Mouse (Mus musculus): ENCODE results near the gene Efna5. TPM values are rescaled to one million over a fixed set of nuclear protein-coding genes. Genes with fewer than 3 reads are reported as not detected.

The Efna5 gene
- polyA plus RNA-seq, 1 experiment: 2.8 TPM

GRCm38 (mm10) chr17:62741702-62742101 is 139.4 kb downstream of the Efna5 start:
- no peaks in the 10 kb centered on the region for H3K27me3 ChIP-seq (ENCODE audit: control insufficient read depth, insufficient read depth, insufficient read length)
- no peak overlapping the region for H3K4me2 ChIP-seq (ENCODE audit: low read depth)
- H3K4me3 ChIP-seq: no peak overlapping the region
- TF ChIP-seq TCF3 (IDR thresholded peaks at IDR 0.05; ENCODE audit: insufficient read length, low read depth): no peak
- no peak for TF ChIP-seq MAX (IDR thresholded peaks at IDR 0.05; ENCODE audit: low read depth)
- TF ChIP-seq TCF12 (IDR thresholded peaks at IDR 0.05; ENCODE audit: insufficient read depth, poor library complexity, severe bottlenecking): no peak
- TF ChIP-seq USF1 (IDR thresholded peaks at IDR 0.05; ENCODE audit: low read depth): no peak
- TF ChIP-seq POLR2A (IDR thresholded peaks at IDR 0.05; ENCODE audit: insufficient read length, low read depth): no peak
- no peak for TF ChIP-seq POLR2AphosphoS2 (IDR thresholded peaks at IDR 0.05; ENCODE audit: insufficient read length, low read depth)
- TF ChIP-seq CEBPB (IDR thresholded peaks at IDR 0.05; ENCODE audit: insufficient read depth, poor library complexity, severe bottlenecking): no peak
- no peak for TF ChIP-seq MYOG (IDR thresholded peaks at IDR 0.05; ENCODE audit: control insufficient read depth in 1 of 3, insufficient read depth in 1 of 3, insufficient read length in 2 of 3, low read depth in 2 of 3)
- no peak for TF ChIP-seq MYOD1 (IDR thresholded peaks at IDR 0.05; ENCODE audit: control insufficient read depth in 1 of 3, insufficient read length in 2 of 3, low read depth in 2 of 3)
- TF ChIP-seq SRF (IDR thresholded peaks at IDR 0.05; ENCODE audit: control insufficient read depth, insufficient read length, low read depth): no peak
- no peak for TF ChIP-seq E2F4 (IDR thresholded peaks at IDR 0.05; ENCODE audit: insufficient read depth)
- TF ChIP-seq REST (IDR thresholded peaks at IDR 0.05; ENCODE audit: insufficient read depth, insufficient read length): no peak
- H3ac ChIP-seq (ENCODE audit: control insufficient read depth, insufficient read length): no peak overlapping the region
- H3K36me3 ChIP-seq (ENCODE audit: control insufficient read depth, insufficient read depth): no peaks in the 10 kb centered on the region
- H3K79me2 ChIP-seq (ENCODE audit: control insufficient read depth, insufficient read depth): no peaks in the 10 kb centered on the region

GRCm38 (mm10) chr17:62741020-62741419 is 140.1 kb downstream of the Efna5 start:
- Histone ChIP-seq H3K4me3 (no peak overlapping the region), H3K79me2 (ENCODE audit: control insufficient read depth, insufficient read depth) (no peaks in the 10 kb centered on the region), H3K36me3 (ENCODE audit: control insufficient read depth, insufficient read depth) (no peaks in the 10 kb centered on the region), H3ac (ENCODE audit: control insufficient read depth, insufficient read length) (no peak overlapping the region), H3K4me2 (ENCODE audit: low read depth) (no peak overlapping the region), H3K27me3 (ENCODE audit: control insufficient read depth, insufficient read depth, insufficient read length) (no peaks in the 10 kb centered on the region)
- TF ChIP-seq TCF3 (IDR thresholded peaks at IDR 0.05; ENCODE audit: insufficient read length, low read depth) (no peak), MAX (IDR thresholded peaks at IDR 0.05; ENCODE audit: low read depth) (no peak), E2F4 (IDR thresholded peaks at IDR 0.05; ENCODE audit: insufficient read depth) (no peak), USF1 (IDR thresholded peaks at IDR 0.05; ENCODE audit: low read depth) (no peak), REST (IDR thresholded peaks at IDR 0.05; ENCODE audit: insufficient read depth, insufficient read length) (no peak), CEBPB (IDR thresholded peaks at IDR 0.05; ENCODE audit: insufficient read depth, poor library complexity, severe bottlenecking) (no peak), POLR2A (IDR thresholded peaks at IDR 0.05; ENCODE audit: insufficient read length, low read depth) (no peak)

- H3K36me3 ChIP-seq (ENCODE audit: control insufficient read depth, insufficient read depth): no peaks in the 10 kb centered on the region
- no peaks in the 10 kb centered on the region for H3K79me2 ChIP-seq (ENCODE audit: control insufficient read depth, insufficient read depth)
- H3K27me3 ChIP-seq (ENCODE audit: control insufficient read depth, insufficient read depth, insufficient read length): no peaks in the 10 kb centered on the region
- no peak for TF ChIP-seq SRF (IDR thresholded peaks at IDR 0.05; ENCODE audit: control insufficient read depth, insufficient read length, low read depth)
- H3K4me3 ChIP-seq: no peak overlapping the region
- no peak overlapping the region for H3K4me2 ChIP-seq (ENCODE audit: low read depth)
- H3ac ChIP-seq (ENCODE audit: control insufficient read depth, insufficient read length): no peak overlapping the region
These were observed 141.1 kb downstream of the Efna5 start for GRCm38 (mm10) chr17:62739993-62740392.

GRCm38 (mm10) chr17:62737404-62737803 is 143.7 kb downstream of the Efna5 start:
- H3K4me2 ChIP-seq (ENCODE audit: low read depth): no peak overlapping the region
- H3K36me3 ChIP-seq (ENCODE audit: control insufficient read depth, insufficient read depth): no peaks in the 10 kb centered on the region
- H3K27me3 ChIP-seq (ENCODE audit: control insufficient read depth, insufficient read depth, insufficient read length): no peaks in the 10 kb centered on the region
- no peak for TF ChIP-seq MYOG (IDR thresholded peaks at IDR 0.05; ENCODE audit: control insufficient read depth in 1 of 3, insufficient read depth in 1 of 3, insufficient read length in 2 of 3, low read depth in 2 of 3)
- no peak for TF ChIP-seq REST (IDR thresholded peaks at IDR 0.05; ENCODE audit: insufficient read depth, insufficient read length)
- no peak for TF ChIP-seq MAX (IDR thresholded peaks at IDR 0.05; ENCODE audit: low read depth)
- no peak for TF ChIP-seq TCF12 (IDR thresholded peaks at IDR 0.05; ENCODE audit: insufficient read depth, poor library complexity, severe bottlenecking)
- TF ChIP-seq E2F4 (IDR thresholded peaks at IDR 0.05; ENCODE audit: insufficient read depth): no peak
- TF ChIP-seq USF1 (IDR thresholded peaks at IDR 0.05; ENCODE audit: low read depth): no peak
- no peak for TF ChIP-seq MYOD1 (IDR thresholded peaks at IDR 0.05; ENCODE audit: control insufficient read depth in 1 of 3, insufficient read length in 2 of 3, low read depth in 2 of 3)
- no peak for TF ChIP-seq POLR2AphosphoS2 (IDR thresholded peaks at IDR 0.05; ENCODE audit: insufficient read length, low read depth)
- TF ChIP-seq SRF (IDR thresholded peaks at IDR 0.05; ENCODE audit: control insufficient read depth, insufficient read length, low read depth): no peak
- TF ChIP-seq CEBPB (IDR thresholded peaks at IDR 0.05; ENCODE audit: insufficient read depth, poor library complexity, severe bottlenecking): no peak
- TF ChIP-seq TCF3 (IDR thresholded peaks at IDR 0.05; ENCODE audit: insufficient read length, low read depth): no peak
- H3K4me3 ChIP-seq: no peak overlapping the region
- no peak overlapping the region for H3ac ChIP-seq (ENCODE audit: control insufficient read depth, insufficient read length)
- H3K79me2 ChIP-seq (ENCODE audit: control insufficient read depth, insufficient read depth): no peaks in the 10 kb centered on the region

- no peaks in the 10 kb centered on the region for H3K27me3 ChIP-seq (ENCODE audit: control insufficient read depth, insufficient read depth, insufficient read length)
- no peak overlapping the region for H3K4me3 ChIP-seq
- no peaks in the 10 kb centered on the region for H3K79me2 ChIP-seq (ENCODE audit: control insufficient read depth, insufficient read depth)
- H3K36me3 ChIP-seq (ENCODE audit: control insufficient read depth, insufficient read depth): no peaks in the 10 kb centered on the region
- H3K4me2 ChIP-seq (ENCODE audit: low read depth): no peak overlapping the region
- H3ac ChIP-seq (ENCODE audit: control insufficient read depth, insufficient read length): no peak overlapping the region
- TF ChIP-seq POLR2A (IDR thresholded peaks at IDR 0.05; ENCODE audit: insufficient read length, low read depth): no peak
- no peak for TF ChIP-seq TCF3 (IDR thresholded peaks at IDR 0.05; ENCODE audit: insufficient read length, low read depth)
- no peak for TF ChIP-seq MYOD1 (IDR thresholded peaks at IDR 0.05; ENCODE audit: control insufficient read depth in 1 of 3, insufficient read length in 2 of 3, low read depth in 2 of 3)
- TF ChIP-seq REST (IDR thresholded peaks at IDR 0.05; ENCODE audit: insufficient read depth, insufficient read length): no peak
- TF ChIP-seq TCF12 (IDR thresholded peaks at IDR 0.05; ENCODE audit: insufficient read depth, poor library complexity, severe bottlenecking): no peak
- no peak for TF ChIP-seq MAX (IDR thresholded peaks at IDR 0.05; ENCODE audit: low read depth)
- no peak for TF ChIP-seq POLR2AphosphoS2 (IDR thresholded peaks at IDR 0.05; ENCODE audit: insufficient read length, low read depth)
- no peak for TF ChIP-seq MYOG (IDR thresholded peaks at IDR 0.05; ENCODE audit: control insufficient read depth in 1 of 3, insufficient read depth in 1 of 3, insufficient read length in 2 of 3, low read depth in 2 of 3)
- no peak for TF ChIP-seq E2F4 (IDR thresholded peaks at IDR 0.05; ENCODE audit: insufficient read depth)
- TF ChIP-seq USF1 (IDR thresholded peaks at IDR 0.05; ENCODE audit: low read depth): no peak
- TF ChIP-seq CEBPB (IDR thresholded peaks at IDR 0.05; ENCODE audit: insufficient read depth, poor library complexity, severe bottlenecking): no peak
- no peak for TF ChIP-seq SRF (IDR thresholded peaks at IDR 0.05; ENCODE audit: control insufficient read depth, insufficient read length, low read depth)
These were observed 145.2 kb downstream of the Efna5 start for GRCm38 (mm10) chr17:62735943-62736342.
